Mouse (Mus musculus) CH12F3 (cell line): ENCODE data around the gene Smim10l1.

ENCODE experiments used
- in situ Hi-C: fragments of 300-500 bp; cut with MboI; formaldehyde crosslinking; loops from 2 replicates; pipeline ENCODE4 v1.14.3; 2020; ENCODE audit warnings: low sequenced_read_pairs

Smim10l1 gene

GRCm38 (mm10) chr6:133104609-133104921 is at the start of gene Smim10l1:
Smim10l1 (plus strand) TSS chr6:133104909.
- in situ Hi-C loops = no loop called here

- in situ Hi-C loops = no loop called here
These were observed 49.0 kb upstream of the Smim10l1 start, which contains the start of gene Tas2r140 for GRCm38 (mm10) chr6:133055716-133056115. Tas2r140 (minus strand) TSS chr6:133055816.

- in situ Hi-C loops = no loop called here
These were observed 12.5 kb upstream of the Smim10l1 start for GRCm38 (mm10) chr6:133092226-133092625.

GRCm38 (mm10) chr6:133102430-133102829 is 2.3 kb upstream of the Smim10l1 start:
- in situ Hi-C loops = no loop called here

- in situ Hi-C loops = no loop called here
These were observed 482 bp downstream of the Smim10l1 start for GRCm38 (mm10) chr6:133104922-133105859.
